Mouse (Mus musculus) liver, postnatal 0 days (tissue): ENCODE results near the gene Mtss1l.

Experiments used
- CTCF ChIP-seq: sonication (generic); IDR thresholded peaks from 2 replicates; pipeline ENCODE4 v1.5.1; 2016; ENCODE audit warnings: antibody characterized with exemption, low read depth
- EP300 ChIP-seq: IDR thresholded peaks from 2 replicates; pipeline ENCODE4 v1.6.1; 2016; ENCODE audit warnings: antibody characterized with exemption, low read depth, mild to moderate bottlenecking

DNA sequence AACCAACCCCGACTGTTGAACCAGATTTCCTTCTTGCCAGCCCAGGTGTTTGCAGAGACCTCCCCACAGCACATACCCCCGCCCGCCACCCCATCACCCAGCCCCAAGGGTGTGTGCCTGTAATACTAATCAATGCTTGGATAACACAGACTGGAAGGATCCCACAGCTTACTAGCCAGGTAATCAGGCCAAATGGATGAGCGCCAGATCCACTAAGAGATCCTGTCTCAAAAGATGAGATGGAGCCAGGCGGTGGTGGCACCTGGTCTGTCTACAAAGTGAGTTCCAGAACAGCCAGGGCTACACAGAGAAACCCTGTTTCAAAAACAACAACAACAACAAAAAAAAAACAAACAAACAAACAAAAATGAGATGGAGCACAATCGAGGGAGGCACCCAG, 46.0 kb downstream of the Mtss1l start:
- no peak for TF ChIP-seq CTCF
- TF ChIP-seq EP300 = no peak
